Mouse (Mus musculus) heart, adult 2 months (tissue): Measurements from ENCODE around the gene Atp10a. TPM values are rescaled to one million over a fixed set of nuclear protein-coding genes. Genes with fewer than 3 reads are reported as not detected.

ENCODE experiments used
- DNase-seq, 2 experiments: peaks; one replicate each; pipeline ENCODE4 v3.0.0; 2021
- H3K27ac ChIP-seq: fragments of 200-600 bp; 2 replicates; pipeline ENCODE4 v1.8.1; 2022
- H3K27me3 ChIP-seq: fragments of 200-500 bp; 2 replicates; pipeline ENCODE4 v1.6.1; 2012; ENCODE audit warnings: mild to moderate bottlenecking, low read length, inconsistent platforms, mixed read lengths; ENCODE audit not compliant: control insufficient read depth, insufficient read depth
- H3K36me3 ChIP-seq: fragments of 200-500 bp; 2 replicates; pipeline ENCODE4 v1.6.1; 2012; ENCODE audit warnings: low read length, inconsistent platforms; ENCODE audit not compliant: control insufficient read depth, insufficient read depth
- H3K4me1 ChIP-seq: fragments of 200-500 bp; 2 replicates; pipeline ENCODE4 v1.6.1; 2011; ENCODE audit warnings: low read length; ENCODE audit not compliant: control insufficient read depth, insufficient read depth
- H3K4me3 ChIP-seq: fragments of 200-600 bp; 2 replicates; pipeline ENCODE4 v1.8.1; 2022
- H3K79me2 ChIP-seq: fragments of 200-500 bp; replicated peaks from 2 replicates; pipeline ENCODE4 v1.6.1; 2012; ENCODE audit warnings: mild to moderate bottlenecking, inconsistent platforms, low read length, moderate library complexity, mixed read lengths; ENCODE audit not compliant: control insufficient read depth, insufficient read depth
- H3K9ac ChIP-seq: fragments of 200-500 bp; 2 replicates; pipeline ENCODE4 v1.6.1; 2012; ENCODE audit warnings: low read depth, mild to moderate bottlenecking, control low read depth, inconsistent platforms, low read length, mixed read lengths
- CTCF ChIP-seq: fragments of 200-600 bp; IDR thresholded peaks from 2 replicates; pipeline ENCODE4 v1.8.1; 2022; ENCODE audit warnings: antibody characterized with exemption, mild to moderate bottlenecking, moderate library complexity
- EP300 ChIP-seq: fragments of 200-500 bp; IDR thresholded peaks from 2 replicates; pipeline ENCODE4 v1.6.1; 2011; ENCODE audit warnings: low read depth, low read length, control low read depth; ENCODE audit not compliant: insufficient read depth
- POLR2A ChIP-seq: fragments of 200-500 bp; IDR thresholded peaks from 2 replicates; pipeline ENCODE4 v1.6.1; 2011; ENCODE audit warnings: mild to moderate bottlenecking, low read depth, low read length, control low read depth; ENCODE audit not compliant: insufficient read depth
- WGBS: fragments of 180-500 bp; shearing (Covaris S2); methylation state at CpG from one replicate; pipeline ENCODE4 v1.1.7; 2018; 5-methylcytosine and 5-hydroxymethylcytosine counted together
- intact Hi-C: fragments of 180-260 bp; cut with DNase I; formaldehyde crosslinking; loops from one replicate; pipeline ENCODE4 v1.15.1; 2025
- polyA plus RNA-seq: library from polyadenylated mRNA; depleted of rRNA; stranded (reverse); fragments of >200 nt; gene quantifications from 2 replicates; pipeline ENCODE4 v1.2.3, GENCODE M21; 2012
- total RNA-seq, 2 experiments: library from RNA; stranded (reverse); gene quantifications; 2 replicates each; pipeline ENCODE4 v1.2.3; 2021

Gene Atp10a
- total and polyA plus RNA-seq, 3 experiments: 1.3 to 1.8 (median 1.5) TPM

GRCm38 (mm10) chr7:58639676-58640075 is 16.3 kb upstream of the Atp10a start:
- no peaks in the 10 kb centered on the region for H3K4me1 ChIP-seq
- no peak for TF ChIP-seq EP300
- no peak for TF ChIP-seq POLR2A
- TF ChIP-seq CTCF: no peak
- H3K27me3 ChIP-seq: no peaks in the 10 kb centered on the region
- H3K4me3 ChIP-seq: no peak overlapping the region
- H3K9ac ChIP-seq: no peak overlapping the region
- no peak overlapping the region for H3K27ac ChIP-seq
- H3K79me2 ChIP-seq: no peaks in the 10 kb centered on the region
- intact Hi-C loops: no loop called here
- 87% methylated on average over 2 of the region's 2 CpGs for WGBS
- DNase-seq: no peak
- H3K36me3 ChIP-seq: no peaks in the 10 kb centered on the region

DNA sequence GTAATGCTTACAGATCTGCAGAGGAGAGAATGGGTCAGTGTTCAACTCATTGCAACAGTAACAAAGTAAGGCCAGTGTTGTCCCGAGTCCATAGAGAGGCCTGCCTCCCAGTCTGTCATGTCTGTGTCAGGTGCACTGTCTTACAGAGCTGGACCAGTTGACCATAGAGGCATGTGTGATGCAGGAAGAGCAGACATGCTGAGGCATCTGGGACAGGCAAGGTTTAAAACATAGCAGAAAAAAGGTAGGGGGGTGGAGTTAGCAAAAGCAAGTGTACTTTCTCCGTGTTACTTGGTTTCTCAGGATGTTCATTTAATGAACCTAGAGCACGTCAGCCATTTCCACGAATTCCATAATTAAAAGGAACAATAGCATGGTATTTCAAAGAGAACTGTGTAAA is 15.5 kb upstream of the Atp10a start:
- H3K4me1 ChIP-seq: no peaks in the 10 kb centered on the region
- H3K36me3 ChIP-seq: no peaks in the 10 kb centered on the region
- no peaks in the 10 kb centered on the region for H3K79me2 ChIP-seq
- no peak for DNase-seq
- no peaks in the 10 kb centered on the region for H3K27me3 ChIP-seq
- H3K4me3 ChIP-seq: no peak overlapping the region
- TF ChIP-seq EP300 (no peak), POLR2A (no peak), CTCF (no peak)
- intact Hi-C loops: no loop called here
- no peak overlapping the region for H3K27ac ChIP-seq
- WGBS: 80% methylated on average over 4 of the region's 4 CpGs
- H3K9ac ChIP-seq: no peak overlapping the region

GRCm38 (mm10) chr7:58641916-58642315 is 14.1 kb upstream of the Atp10a start:
- Histone ChIP-seq H3K4me1 (no peaks in the 10 kb centered on the region), H3K79me2 (no peaks in the 10 kb centered on the region), H3K4me3 (no peak overlapping the region), H3K36me3 (no peaks in the 10 kb centered on the region), H3K27ac (no peak overlapping the region), H3K27me3 (no peaks in the 10 kb centered on the region), H3K9ac (no peak overlapping the region)
- TF ChIP-seq EP300 (no peak), CTCF (no peak), POLR2A (no peak)
- 85% methylated on average over 3 of the region's 3 CpGs for WGBS
- DNase-seq: no peak
- intact Hi-C loops: no loop called here

- Histone ChIP-seq H3K27me3 (no peaks in the 10 kb centered on the region), H3K79me2 (no peaks in the 10 kb centered on the region), H3K27ac (no peak overlapping the region), H3K9ac (no peak overlapping the region), H3K4me3 (no peak overlapping the region), H3K4me1 (no peaks in the 10 kb centered on the region), H3K36me3 (no peaks in the 10 kb centered on the region)
- DNase-seq: no peak
- TF ChIP-seq POLR2A: no peak
- no peak for TF ChIP-seq CTCF
- TF ChIP-seq EP300: no peak
- intact Hi-C loops: no loop called here
- 54% methylated on average over 1 of the region's 1 CpGs for WGBS
Observed at GRCm38 (mm10) chr7:58647404-58647803, 8.6 kb upstream of the Atp10a start.

DNA sequence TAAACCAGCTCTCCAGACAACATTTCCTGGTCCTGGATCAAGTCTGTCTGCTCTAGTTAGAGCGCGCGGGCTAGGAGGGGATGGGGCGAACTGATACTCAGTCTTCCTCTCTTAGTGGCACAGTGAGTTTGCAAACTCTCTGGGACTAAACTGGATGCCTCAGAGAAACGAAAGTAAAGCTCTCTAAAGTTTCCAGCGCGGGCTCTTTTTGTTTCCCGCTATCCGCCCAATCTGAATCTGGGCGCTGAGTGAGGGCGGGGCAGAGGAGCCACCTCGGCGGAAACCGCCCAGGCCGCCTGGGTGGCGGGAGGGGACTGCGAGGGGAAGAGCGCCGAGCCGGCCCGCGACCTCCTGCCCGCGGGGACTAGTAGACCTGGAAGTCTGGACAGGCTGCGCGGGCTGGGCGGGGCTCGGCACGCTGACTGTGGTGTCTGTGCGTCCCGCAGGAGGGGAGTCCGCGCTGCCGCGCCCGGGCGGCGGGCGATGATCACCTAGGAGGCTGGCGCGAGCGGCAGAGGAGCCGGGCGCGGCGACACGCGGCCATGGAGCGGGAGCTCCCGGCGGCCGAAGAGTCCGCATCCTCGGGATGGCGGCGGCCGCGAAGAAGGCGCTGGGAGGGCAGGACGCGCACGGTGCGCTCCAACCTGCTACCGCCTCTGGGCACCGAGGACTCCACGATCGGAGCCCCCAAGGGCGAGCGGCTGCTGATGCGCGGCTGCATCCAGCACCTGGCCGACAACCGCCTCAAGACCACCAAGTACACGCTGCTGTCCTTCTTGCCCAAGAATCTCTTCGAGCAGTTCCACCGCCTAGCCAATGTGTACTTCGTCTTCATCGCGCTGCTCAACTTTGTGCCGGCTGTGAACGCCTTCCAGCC is 2.2 kb downstream of the Atp10a start:
- Histone ChIP-seq H3K4me3 (peak overlapping the region; percentile 71), H3K9ac (peak overlapping the region; percentile 64), H3K36me3 (no peaks in the 10 kb centered on the region), H3K27ac (peak overlapping the region; percentile 19), H3K27me3 (0 out of 2 replicates have a peak, but pooled peaks cover 1% of the 10 kb centered on the region), H3K4me1 (peaks cover 3% of the 10 kb centered on the region), H3K79me2 (no peaks in the 10 kb centered on the region)
- TF ChIP-seq EP300: no peak
- no peak for TF ChIP-seq CTCF
- 0 out of 2 replicates have a peak, but pooled peaks have one; percentile 28 for TF ChIP-seq POLR2A
- peak; percentile 74 to 82 for DNase-seq
- intact Hi-C loops: no loop called here
- under 1% methylated on average over 81 of the region's 81 CpGs for WGBS

- Histone ChIP-seq H3K4me3 (peak overlapping the region; percentile 71), H3K36me3 (no peaks in the 10 kb centered on the region), H3K9ac (peak overlapping the region; percentile 64), H3K27ac (no peak overlapping the region), H3K27me3 (0 out of 2 replicates have a peak, but pooled peaks cover 1% of the 10 kb centered on the region), H3K79me2 (no peaks in the 10 kb centered on the region), H3K4me1 (peaks cover 3% of the 10 kb centered on the region)
- intact Hi-C loops: no loop called here
- no peak for DNase-seq
- 36% methylated on average over 14 of the region's 14 CpGs for WGBS
- TF ChIP-seq POLR2A: no peak
- no peak for TF ChIP-seq EP300
- no peak for TF ChIP-seq CTCF
Observed at GRCm38 (mm10) chr7:58658790-58659405, 2.9 kb downstream of the Atp10a start.
